Mouse (Mus musculus) thymus, postnatal 0 days (tissue): ENCODE results near the gene Srek1. TPM values are rescaled to one million over a fixed set of nuclear protein-coding genes. Genes with fewer than 3 reads are reported as not detected.

Experiments used
- DNase-seq: peaks from one replicate; pipeline ENCODE4 v3.0.0-alpha.2; 2015; ENCODE audit warnings: low spot score
- polyA plus RNA-seq: library from polyadenylated mRNA; unstranded; fragments of >200 nt; fragmentation: Nextera tagmentation; extraction: Ambion mirVana; gene quantifications from 2 replicates; pipeline ENCODE4 v1.2.1, GENCODE M21; 2015

Gene Srek1
- polyA plus RNA-seq = 48.9 and 62.0 TPM in 2 replicates

- peak; percentile 91 for DNase-seq
Measured at GRCm38 (mm10) chr13:103774119-103774757, at the start of gene Srek1. Srek1 (minus strand) TSS chr13:103774608.

- DNase-seq = no peak
Measured at GRCm38 (mm10) chr13:103822270-103822669, 47.9 kb upstream of the Srek1 start.

GRCm38 (mm10) chr13:103819377-103819776 lies 45.0 kb upstream of the Srek1 start:
- no peak for DNase-seq

GRCm38 (mm10) chr13:103817935-103818334 lies 43.5 kb upstream of the Srek1 start:
- DNase-seq = no peak

- no peak for DNase-seq
Measured at GRCm38 (mm10) chr13:103807464-103807863, 33.1 kb upstream of the Srek1 start.

- no peak for DNase-seq
Measured at GRCm38 (mm10) chr13:103806210-103806851, 31.9 kb upstream of the Srek1 start.

- DNase-seq = no peak
Measured at GRCm38 (mm10) chr13:103803721-103804120, 29.3 kb upstream of the Srek1 start.

GRCm38 (mm10) chr13:103801021-103801420 lies 26.6 kb upstream of the Srek1 start:
- no peak for DNase-seq

- DNase-seq = no peak
Measured at GRCm38 (mm10) chr13:103794688-103795543, 20.5 kb upstream of the Srek1 start.

- peak; percentile 65 for DNase-seq
Measured at GRCm38 (mm10) chr13:103779922-103780585, 5.6 kb upstream of the Srek1 start.

- DNase-seq = no peak
Measured at GRCm38 (mm10) chr13:103777126-103777525, 2.7 kb upstream of the Srek1 start.

- peak; percentile 14 for DNase-seq
Measured at GRCm38 (mm10) chr13:103773407-103774118, 845 bp downstream of the Srek1 start.

- DNase-seq = no peak
Measured at GRCm38 (mm10) chr13:103772917-103773316, 1.5 kb downstream of the Srek1 start.

- no peak for DNase-seq
Measured at GRCm38 (mm10) chr13:103770821-103771220, 3.6 kb downstream of the Srek1 start.

- DNase-seq = no peak
Measured at GRCm38 (mm10) chr13:103767935-103768334, 6.5 kb downstream of the Srek1 start.

- DNase-seq = no peak
Measured at GRCm38 (mm10) chr13:103763640-103764039, 10.8 kb downstream of the Srek1 start.

GRCm38 (mm10) chr13:103761971-103762370 lies 12.4 kb downstream of the Srek1 start:
- DNase-seq = no peak

- DNase-seq = peak; percentile 46
Measured at GRCm38 (mm10) chr13:103751421-103751820, 23.0 kb downstream of the Srek1 start.

- DNase-seq = no peak
Measured at GRCm38 (mm10) chr13:103745688-103746087, 28.7 kb downstream of the Srek1 start.

GRCm38 (mm10) chr13:103745160-103745559 lies 29.2 kb downstream of the Srek1 start:
- DNase-seq = no peak
